Mouse (Mus musculus) embryonic facial prominence, embryonic 13.5 days (tissue): ENCODE results near the gene Stambp. TPM values are rescaled to one million over a fixed set of nuclear protein-coding genes. Genes with fewer than 3 reads are reported as not detected.

ENCODE experiments used
- ATAC-seq: fragments of 200-750 bp; cut with Nextera tagmentation; 2 replicates; pipeline ENCODE4 v1.8.0; 2017; ENCODE audit warnings: low read depth; ENCODE audit not compliant: insufficient number of reproducible peaks, insufficient read depth, low FRiP score, low TSS enrichment
- H3K27ac ChIP-seq: fragments of 300-500 bp; sonication (generic); 2 replicates; pipeline ENCODE4 v1.5.1; 2015; ENCODE audit warnings: moderate library complexity, mild to moderate bottlenecking, inconsistent platforms
- H3K27me3 ChIP-seq: fragments of 300-500 bp; sonication (generic); 2 replicates; pipeline ENCODE4 v1.6.1; 2015; ENCODE audit warnings: mild to moderate bottlenecking, inconsistent platforms
- H3K36me3 ChIP-seq: fragments of 300-500 bp; sonication (generic); 2 replicates; pipeline ENCODE4 v1.6.1; 2015; ENCODE audit warnings: mild to moderate bottlenecking, inconsistent platforms
- H3K4me1 ChIP-seq: fragments of 300-500 bp; sonication (generic); 2 replicates; pipeline ENCODE4 v1.6.1; 2015; ENCODE audit warnings: inconsistent platforms
- H3K4me2 ChIP-seq: fragments of 300-500 bp; sonication (generic); 2 replicates; pipeline ENCODE4 v1.6.1; 2015; ENCODE audit warnings: moderate library complexity, mild to moderate bottlenecking, inconsistent platforms
- H3K4me3 ChIP-seq: fragments of 300-500 bp; sonication (generic); 2 replicates; pipeline ENCODE4 v1.5.1; 2015; ENCODE audit warnings: mild to moderate bottlenecking, inconsistent platforms
- H3K9ac ChIP-seq: fragments of 300-500 bp; sonication (generic); 2 replicates; pipeline ENCODE4 v1.6.1; 2015; ENCODE audit warnings: mild to moderate bottlenecking, inconsistent platforms
- H3K9me3 ChIP-seq: fragments of 300-500 bp; sonication (generic); 2 replicates; pipeline ENCODE4 v1.6.1; 2016; ENCODE audit warnings: inconsistent platforms
- WGBS: fragments of 180-500 bp; shearing (Covaris S2); methylation state at CpG from one replicate; pipeline ENCODE4 v1.1.7; 2015; ENCODE audit warnings: mixed read lengths; 5-methylcytosine and 5-hydroxymethylcytosine counted together
- polyA plus RNA-seq: library from polyadenylated mRNA; unstranded; fragments of >200 nt; fragmentation: Nextera tagmentation; extraction: Ambion mirVana; gene quantifications from 2 replicates; pipeline ENCODE4 v1.2.1, GENCODE M21; 2015

The Stambp gene
- polyA plus RNA-seq: 23.0 and 26.3 TPM in 2 replicates

DNA sequence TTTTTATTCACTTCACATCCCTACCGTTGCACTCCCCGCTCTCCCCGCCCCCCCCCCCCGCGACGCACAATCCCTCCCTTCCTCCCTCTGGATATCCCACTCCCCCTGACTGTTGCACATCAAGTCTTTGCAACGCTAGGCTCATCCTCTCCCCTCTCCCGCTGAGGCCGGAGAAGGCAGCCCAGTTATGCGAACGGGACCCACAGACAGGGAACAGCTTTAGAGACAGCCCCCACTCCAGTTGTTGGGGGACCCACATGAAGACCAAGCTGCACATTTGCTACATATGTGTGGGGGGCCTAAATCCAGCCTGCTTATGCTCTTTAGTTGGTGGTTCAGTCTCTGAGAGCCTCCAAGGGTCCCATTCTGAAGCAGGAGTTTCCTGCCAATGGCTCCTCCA, at the start of gene Stambp:
Gene Stambp, minus strand, starts transcription at position 59 of the 400 bp plus-strand sequence.
- 0% methylated on average over 7 of the region's 11 CpGs for WGBS
- peak within 1 kb of the TSS; percentile 92 for H3K4me2 ChIP-seq
- H3K27me3 ChIP-seq: peaks cover 14% of the 10 kb centered on the region
- H3K9ac ChIP-seq: peak within 1 kb of the TSS; percentile 84
- peaks cover 16% of the 10 kb centered on the region; the same call in 1 of the 2 replicates for H3K36me3 ChIP-seq
- H3K4me1 ChIP-seq: peaks cover 17% of the 10 kb centered on the region
- peak; percentile 39; the same call in 1 of the 2 replicates for ATAC-seq
- peak within 1 kb of the TSS; percentile 79 for H3K4me3 ChIP-seq
- H3K27ac ChIP-seq: peak within 1 kb of the TSS; percentile 80
- H3K9me3 ChIP-seq: no peaks in the 10 kb centered on the region

DNA sequence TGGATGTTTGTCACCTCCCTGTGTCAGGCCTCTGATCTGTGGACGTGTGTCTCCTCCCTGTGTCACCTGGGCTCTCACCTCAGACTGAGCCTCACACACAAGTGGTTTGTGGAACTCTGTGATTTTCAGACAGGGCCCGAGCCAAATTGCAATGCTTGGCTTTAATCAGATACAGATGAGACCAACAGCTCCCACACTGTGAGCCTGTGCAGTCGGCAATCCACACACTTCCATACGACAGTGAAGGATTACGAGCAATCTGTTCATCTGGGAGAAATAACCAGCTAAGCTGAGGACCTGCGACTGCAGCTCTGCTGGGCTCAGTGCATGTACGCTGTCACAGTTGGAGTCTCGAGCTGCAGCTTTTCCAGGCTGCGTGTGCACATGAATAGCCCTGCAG, 47.4 kb upstream of the Stambp start:
- 31% methylated on average over 9 of the region's 9 CpGs for WGBS
- H3K4me1 ChIP-seq: peaks cover 22% of the 10 kb centered on the region
- no peak overlapping the region for H3K9ac ChIP-seq

DNA sequence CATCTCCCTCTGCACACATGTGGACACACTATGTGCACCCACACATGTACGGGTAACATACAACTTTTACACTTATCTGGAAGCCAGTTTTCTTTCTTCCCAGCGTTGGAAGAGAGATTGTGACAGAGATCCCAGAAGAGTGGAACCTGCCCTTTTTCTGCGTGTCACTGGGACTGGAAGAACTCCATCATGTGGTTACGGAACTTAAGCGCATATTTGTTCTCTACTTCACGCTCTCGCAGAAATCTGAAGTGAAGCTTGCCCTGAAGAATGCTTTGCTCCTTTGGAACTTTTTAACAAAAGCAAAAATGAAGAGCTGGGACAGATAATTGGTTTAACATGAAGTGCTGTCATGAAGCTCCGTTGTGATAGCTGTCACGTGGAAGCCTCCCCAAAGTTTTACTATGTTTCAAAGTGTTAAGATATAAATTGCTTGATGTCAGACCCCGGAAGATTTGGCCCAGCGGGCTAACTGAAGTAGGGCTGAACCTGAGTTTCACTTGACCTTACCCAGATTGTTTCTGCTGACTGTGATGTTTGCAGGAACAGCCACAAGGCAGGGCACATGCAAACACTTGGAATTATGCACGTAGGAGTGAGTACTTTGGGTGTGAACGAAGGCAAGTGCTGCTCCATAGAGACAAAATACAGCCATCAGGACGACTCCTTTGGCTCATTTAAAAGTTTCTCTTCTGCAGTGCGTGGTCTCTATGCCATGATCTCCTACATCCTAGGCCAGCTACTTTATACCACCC, 45.2 kb upstream of the Stambp start:
- H3K4me3 ChIP-seq: no peak overlapping the region
- WGBS: 74% methylated on average over 15 of the region's 15 CpGs
- no peak overlapping the region for H3K9ac ChIP-seq
- no peaks in the 10 kb centered on the region for H3K36me3 ChIP-seq
- H3K27me3 ChIP-seq: peaks cover 7% of the 10 kb centered on the region
- ATAC-seq: no peak
- H3K4me1 ChIP-seq: peaks cover 22% of the 10 kb centered on the region
- no peak overlapping the region for H3K4me2 ChIP-seq
- no peaks in the 10 kb centered on the region for H3K9me3 ChIP-seq
- no peak overlapping the region for H3K27ac ChIP-seq

More for the DNA sequence above, 47.4 kb upstream of the Stambp start:
- H3K27me3 ChIP-seq: peaks cover 7% of the 10 kb centered on the region
- no peak for ATAC-seq
- H3K27ac ChIP-seq: peak overlapping the region; percentile 48; the same call in 1 of the 2 replicates
- H3K4me3 ChIP-seq: no peak overlapping the region
- H3K9me3 ChIP-seq: no peaks in the 10 kb centered on the region
- 0 out of 2 replicates have a peak overlapping the region, but pooled peaks have one; percentile 11 for H3K4me2 ChIP-seq
- no peaks in the 10 kb centered on the region for H3K36me3 ChIP-seq

DNA sequence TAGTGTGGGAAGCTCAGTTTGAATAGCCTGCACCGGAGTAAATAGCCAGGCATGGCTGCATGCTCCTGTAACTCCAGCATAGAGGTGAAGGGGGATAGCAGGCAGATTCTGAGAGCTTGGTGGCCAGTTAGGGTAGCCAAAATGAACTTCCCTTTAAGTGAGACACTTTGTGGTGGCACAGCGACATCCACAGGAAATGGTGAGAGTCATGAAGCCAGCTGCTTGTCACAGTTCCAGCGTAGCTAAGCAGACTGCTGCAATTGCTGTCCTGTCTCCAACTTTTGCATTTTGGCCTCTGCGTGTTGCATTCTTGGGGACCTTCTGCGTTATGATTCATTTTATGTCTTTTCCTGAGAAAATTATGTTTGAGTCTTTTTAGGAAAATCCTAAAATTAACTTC, 44.0 kb upstream of the Stambp start:
- H3K4me2 ChIP-seq: no peak overlapping the region
- H3K4me3 ChIP-seq: no peak overlapping the region
- no peak overlapping the region for H3K27ac ChIP-seq
- peaks cover 22% of the 10 kb centered on the region for H3K4me1 ChIP-seq
- ATAC-seq: no peak
- H3K9ac ChIP-seq: no peak overlapping the region
- no peaks in the 10 kb centered on the region for H3K36me3 ChIP-seq
- H3K27me3 ChIP-seq: peaks cover 12% of the 10 kb centered on the region
- whole genome bisulfite sequencing: 64% methylated on average over 5 of the region's 5 CpGs
- H3K9me3 ChIP-seq: no peaks in the 10 kb centered on the region

DNA sequence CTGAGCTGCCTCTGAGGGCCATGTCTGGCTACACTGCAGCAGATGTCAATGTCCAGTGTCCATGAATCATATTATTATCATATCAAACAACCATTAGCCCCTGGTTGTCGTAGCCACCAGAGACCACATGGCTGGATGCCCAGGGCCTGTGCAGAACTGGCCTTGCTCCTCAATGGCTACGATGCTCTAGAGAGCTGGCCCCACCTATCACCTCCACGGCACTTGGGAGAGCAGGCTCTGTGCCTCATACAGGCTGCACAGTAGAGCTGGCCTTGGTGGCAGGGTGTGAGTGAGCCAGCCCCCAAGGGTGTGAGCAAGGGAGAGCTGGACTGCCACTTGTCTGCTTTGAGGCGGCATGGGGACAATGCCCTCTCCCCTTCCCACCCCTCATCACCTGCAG, 41.9 kb upstream of the Stambp start:
- WGBS: 88% methylated on average over 4 of the region's 4 CpGs
- H3K27me3 ChIP-seq: peaks cover 11% of the 10 kb centered on the region

DNA sequence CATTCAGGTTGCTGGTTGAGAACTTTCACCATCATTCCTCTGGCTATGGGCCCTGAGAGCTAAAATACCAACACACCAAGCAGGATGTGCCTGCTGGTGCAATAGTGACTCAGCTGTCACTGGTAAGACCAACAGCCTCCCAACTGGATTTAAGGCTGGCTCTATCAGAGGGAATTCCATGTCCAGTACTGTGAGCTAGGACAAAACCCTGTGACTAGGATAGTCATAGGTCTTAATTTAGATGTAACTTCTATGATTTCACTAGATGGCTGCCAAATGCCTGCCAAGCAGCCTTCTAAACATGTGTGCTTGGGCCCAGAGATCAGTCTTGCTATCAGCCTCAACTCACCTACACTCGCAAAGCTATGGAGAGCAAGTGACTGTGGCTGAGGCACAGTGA, 40.4 kb upstream of the Stambp start:
- Histone ChIP-seq H3K9me3 (no peaks in the 10 kb centered on the region), H3K36me3 (no peaks in the 10 kb centered on the region), H3K9ac (no peak overlapping the region), H3K27ac (no peak overlapping the region), H3K4me1 (no peaks in the 10 kb centered on the region), H3K27me3 (peaks cover 7% of the 10 kb centered on the region), H3K4me2 (no peak overlapping the region), H3K4me3 (no peak overlapping the region)
- WGBS: 97% methylated on average over 1 of the region's 1 CpGs
- ATAC-seq: no peak

More for the DNA sequence above, 41.9 kb upstream of the Stambp start:
- H3K4me2 ChIP-seq: no peak overlapping the region
- H3K36me3 ChIP-seq: no peaks in the 10 kb centered on the region
- H3K4me1 ChIP-seq: peaks cover 9% of the 10 kb centered on the region
- H3K9me3 ChIP-seq: no peaks in the 10 kb centered on the region
- H3K4me3 ChIP-seq: no peak overlapping the region
- H3K9ac ChIP-seq: no peak overlapping the region
- ATAC-seq: no peak
- no peak overlapping the region for H3K27ac ChIP-seq

DNA sequence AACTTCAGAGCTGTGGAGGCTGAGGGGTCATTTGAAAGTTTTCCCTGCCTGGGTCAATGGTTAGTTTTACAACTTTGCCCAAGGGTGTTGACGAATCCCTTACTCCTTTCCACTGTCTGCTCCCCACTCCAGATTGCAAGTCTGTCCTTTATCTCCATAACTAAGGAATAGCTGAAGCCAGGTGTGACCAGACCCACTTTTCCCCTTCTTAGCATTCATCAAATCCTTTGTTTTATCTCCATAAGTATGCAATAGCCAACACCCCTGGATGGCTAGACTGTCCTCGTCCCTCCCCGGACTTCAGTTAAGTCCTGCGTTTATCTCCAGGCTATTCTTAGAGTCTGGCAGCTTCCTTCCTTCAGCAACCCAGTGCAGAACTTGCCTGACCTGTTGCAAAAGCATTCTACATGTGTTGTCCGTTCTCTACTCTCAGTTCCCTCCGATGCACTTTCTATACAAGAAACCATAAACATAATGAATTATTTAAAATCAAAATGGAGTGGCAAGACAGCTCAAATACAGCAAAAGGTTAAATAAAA, 27.2 kb upstream of the Stambp start:
- H3K4me3 ChIP-seq: no peak overlapping the region
- H3K4me1 ChIP-seq: no peaks in the 10 kb centered on the region
- WGBS: 74% methylated on average over 6 of the region's 6 CpGs
- H3K9ac ChIP-seq: no peak overlapping the region
- H3K27ac ChIP-seq: no peak overlapping the region
- no peak overlapping the region; the same call in 1 of the 2 replicates for H3K4me2 ChIP-seq
- no peaks in the 10 kb centered on the region for H3K36me3 ChIP-seq
- no peak for ATAC-seq
- no peaks in the 10 kb centered on the region for H3K9me3 ChIP-seq
- no peaks in the 10 kb centered on the region for H3K27me3 ChIP-seq

DNA sequence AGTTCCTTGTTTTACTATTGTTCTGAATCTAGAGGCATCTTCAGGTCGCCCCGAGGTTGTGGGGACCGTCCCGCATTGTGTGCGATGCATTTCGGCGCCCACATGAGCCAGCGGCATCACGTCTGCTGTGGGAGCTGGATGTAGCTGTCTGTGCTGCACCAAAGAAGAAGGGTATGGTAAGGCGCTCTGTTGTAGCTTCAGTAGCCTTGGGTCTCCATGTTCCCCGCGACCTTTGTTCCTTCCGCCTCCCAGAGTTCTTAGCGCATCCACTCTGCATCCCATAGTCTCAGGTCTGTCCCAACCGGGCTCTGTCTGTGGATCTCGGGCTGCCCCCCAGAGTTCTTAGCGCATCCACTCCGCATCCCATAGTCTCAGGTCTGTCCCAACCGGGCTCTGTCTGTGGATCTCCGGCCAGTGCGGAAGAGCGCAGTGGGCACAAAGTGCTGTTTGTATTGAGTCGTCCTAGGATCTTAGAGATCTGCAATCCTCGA, 26.6 kb upstream of the Stambp start:
- H3K27me3 ChIP-seq: no peaks in the 10 kb centered on the region
- H3K9me3 ChIP-seq: no peaks in the 10 kb centered on the region
- H3K36me3 ChIP-seq: no peaks in the 10 kb centered on the region
- H3K4me1 ChIP-seq: no peaks in the 10 kb centered on the region
- peak overlapping the region; percentile 39 for H3K4me3 ChIP-seq
- 39% methylated on average over 24 of the region's 24 CpGs for WGBS
- peak overlapping the region; percentile 51; the same call in 1 of the 2 replicates for H3K9ac ChIP-seq
- 0 out of 2 replicates have a peak, but pooled peaks have one; percentile 26 for ATAC-seq
- no peak overlapping the region for H3K27ac ChIP-seq
- H3K4me2 ChIP-seq: peak overlapping the region; percentile 62

DNA sequence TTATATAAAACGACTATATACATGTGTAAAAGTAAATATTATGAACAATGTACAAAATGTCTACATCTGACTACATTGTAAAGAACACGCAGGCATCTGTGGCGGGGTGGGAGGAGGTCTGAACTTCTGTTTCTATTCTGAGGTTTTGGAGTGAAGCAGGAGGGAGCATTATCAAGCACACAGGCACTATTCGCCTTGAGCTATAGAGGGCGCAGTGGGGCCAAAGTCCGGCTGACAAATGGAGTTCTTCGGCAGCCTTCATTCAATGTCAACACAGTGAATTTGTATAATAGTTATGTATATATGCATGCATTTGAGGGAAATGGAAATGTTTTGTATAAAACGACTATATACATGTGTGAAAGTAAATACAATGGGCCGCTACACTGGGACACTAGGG, 26.1 kb upstream of the Stambp start:
- WGBS: 12% methylated on average over 9 of the region's 9 CpGs

DNA sequence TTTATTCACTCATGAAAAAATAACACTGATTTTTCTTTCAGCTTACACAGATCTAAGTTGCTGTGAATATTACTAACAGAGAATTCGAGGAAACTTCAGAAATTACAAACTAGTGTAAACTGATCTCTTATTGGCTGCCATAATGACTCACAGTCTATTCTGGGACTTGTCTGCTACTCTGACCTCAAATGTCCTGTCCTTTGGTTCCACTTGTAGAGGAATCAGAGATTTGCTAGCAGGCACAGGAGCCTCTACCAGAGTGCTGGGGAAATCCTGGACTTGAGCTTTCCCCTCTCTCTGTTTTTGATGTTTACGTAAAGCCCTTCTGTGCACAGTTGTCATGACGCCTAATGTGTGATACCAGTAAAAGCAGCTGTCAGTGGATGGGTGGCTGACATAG, 25.5 kb upstream of the Stambp start:
- Histone ChIP-seq H3K9me3 (no peaks in the 10 kb centered on the region), H3K4me2 (no peak overlapping the region), H3K4me1 (no peaks in the 10 kb centered on the region), H3K36me3 (no peaks in the 10 kb centered on the region), H3K9ac (no peak overlapping the region), H3K4me3 (no peak overlapping the region), H3K27me3 (no peaks in the 10 kb centered on the region), H3K27ac (no peak overlapping the region)
- 47% methylated on average over 3 of the region's 3 CpGs for WGBS
- no peak for ATAC-seq

More for the DNA sequence above, 26.1 kb upstream of the Stambp start:
- ATAC-seq: no peak
- Histone ChIP-seq H3K9me3 (no peaks in the 10 kb centered on the region), H3K36me3 (no peaks in the 10 kb centered on the region), H3K4me2 (peak overlapping the region; percentile 62), H3K27ac (no peak overlapping the region), H3K4me3 (peak overlapping the region; percentile 39), H3K27me3 (no peaks in the 10 kb centered on the region), H3K4me1 (no peaks in the 10 kb centered on the region), H3K9ac (0 out of 2 replicates have a peak overlapping the region, but pooled peaks have one; percentile 51)

DNA sequence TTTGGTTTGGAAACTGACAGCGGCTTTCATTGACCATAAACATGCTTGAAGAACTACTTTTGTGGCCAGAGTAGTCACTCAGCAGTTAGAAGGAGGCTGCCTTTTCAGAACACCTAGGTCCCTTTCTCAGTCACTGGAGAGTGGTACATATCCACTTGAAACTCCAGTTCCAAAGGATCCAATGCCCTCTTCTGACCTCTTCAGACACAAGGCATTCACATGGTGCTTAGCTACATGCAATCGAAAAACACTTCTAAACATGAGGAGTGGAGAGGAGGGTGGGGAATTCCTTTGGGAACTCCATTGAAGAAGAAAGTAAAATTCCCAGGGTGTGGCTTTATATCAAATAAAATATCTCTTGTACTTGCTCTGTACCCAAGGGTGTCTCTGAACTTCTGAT, 22.5 kb upstream of the Stambp start:
- no peak overlapping the region for H3K27ac ChIP-seq
- WGBS: 85% methylated on average over 2 of the region's 2 CpGs
- no peaks in the 10 kb centered on the region for H3K36me3 ChIP-seq
- no peak overlapping the region for H3K9ac ChIP-seq
- H3K4me2 ChIP-seq: no peak overlapping the region
- H3K9me3 ChIP-seq: no peaks in the 10 kb centered on the region
- ATAC-seq: no peak
- H3K4me3 ChIP-seq: no peak overlapping the region
- H3K4me1 ChIP-seq: no peaks in the 10 kb centered on the region
- no peaks in the 10 kb centered on the region for H3K27me3 ChIP-seq

DNA sequence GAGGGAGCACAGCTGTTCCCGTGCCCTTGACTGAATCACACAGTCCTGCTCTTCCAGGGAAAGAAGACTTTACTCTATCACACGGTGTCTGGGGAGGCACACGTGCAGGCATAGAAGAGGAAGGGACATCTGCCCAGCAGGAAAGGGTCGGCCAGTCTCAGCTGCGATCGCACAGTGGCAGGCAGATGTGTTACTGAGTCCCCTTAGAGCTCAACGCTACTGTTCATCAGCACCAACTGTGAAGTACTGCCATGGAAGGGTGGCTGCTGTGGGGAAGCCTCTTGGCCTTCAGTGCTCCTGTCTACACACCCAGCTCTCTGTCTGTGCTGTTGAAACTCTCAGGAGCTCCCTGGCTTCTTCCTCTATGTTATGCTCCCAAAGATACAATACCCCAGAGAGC, 21.4 kb upstream of the Stambp start:
- Histone ChIP-seq H3K4me1 (no peaks in the 10 kb centered on the region), H3K27ac (no peak overlapping the region), H3K27me3 (no peaks in the 10 kb centered on the region), H3K36me3 (no peaks in the 10 kb centered on the region), H3K9ac (no peak overlapping the region), H3K9me3 (no peaks in the 10 kb centered on the region), H3K4me2 (no peak overlapping the region), H3K4me3 (no peak overlapping the region)
- no peak for ATAC-seq
- 74% methylated on average over 7 of the region's 7 CpGs for WGBS
